Mouse (Mus musculus): Measurements from ENCODE around the gene Hal. TPM values are rescaled to one million over a fixed set of nuclear protein-coding genes. Genes with fewer than 3 reads are reported as not detected.

Gene Hal
- polyA plus RNA-seq, 1 experiment, result 0.18 TPM

- H3K4me3 ChIP-seq (ENCODE audit: extremely low read depth, insufficient read depth, insufficient read length), result no peak overlapping the region
- H3K36me3 ChIP-seq (ENCODE audit: control insufficient read depth, insufficient read depth, low read length), result no peaks in the 10 kb centered on the region
- 54% methylated on average over 1 of the region's 1 CpGs for WGBS
- no peaks in the 10 kb centered on the region for H3K27me3 ChIP-seq (ENCODE audit: control insufficient read depth, insufficient read depth, low read length)
- H3K4me1 ChIP-seq (ENCODE audit: control insufficient read depth, insufficient read depth, insufficient read length), result no peaks in the 10 kb centered on the region
- no peak overlapping the region for H3K27ac ChIP-seq (ENCODE audit: insufficient read depth, low read length)
- TF ChIP-seq CTCF (IDR thresholded peaks at IDR 0.05; ENCODE audit: extremely low read depth, insufficient read depth, insufficient read length, insufficient replicate concordance) (no peak), POLR2A (IDR thresholded peaks at IDR 0.05; ENCODE audit: low read depth, low read length) (no peak)
- no peak for DNase-seq (ENCODE audit: low read depth in 1 of 2, low spot score in 2 of 2)
Observed at GRCm38 (mm10) chr10:93515419-93515818, 26.9 kb downstream of the Hal start.

- Histone ChIP-seq H3K36me3 (ENCODE audit: control insufficient read depth, insufficient read depth, low read length) (no peaks in the 10 kb centered on the region), H3K4me1 (ENCODE audit: control insufficient read depth, insufficient read depth, insufficient read length) (no peaks in the 10 kb centered on the region), H3K27me3 (ENCODE audit: control insufficient read depth, insufficient read depth, low read length) (no peaks in the 10 kb centered on the region), H3K27ac (ENCODE audit: insufficient read depth, low read length) (no peak overlapping the region), H3K4me3 (ENCODE audit: extremely low read depth, insufficient read depth, insufficient read length) (no peak overlapping the region)
- WGBS, result 90% methylated on average over 12 of the region's 12 CpGs
- TF ChIP-seq POLR2A (IDR thresholded peaks at IDR 0.05; ENCODE audit: low read depth, low read length) (no peak), CTCF (IDR thresholded peaks at IDR 0.05; ENCODE audit: extremely low read depth, insufficient read depth, insufficient read length, insufficient replicate concordance) (no peak)
- DNase-seq (ENCODE audit: low read depth in 1 of 2, low spot score in 2 of 2), result no peak
Observed at GRCm38 (mm10) chr10:93515927-93516326, 27.4 kb downstream of the Hal start.

DNA sequence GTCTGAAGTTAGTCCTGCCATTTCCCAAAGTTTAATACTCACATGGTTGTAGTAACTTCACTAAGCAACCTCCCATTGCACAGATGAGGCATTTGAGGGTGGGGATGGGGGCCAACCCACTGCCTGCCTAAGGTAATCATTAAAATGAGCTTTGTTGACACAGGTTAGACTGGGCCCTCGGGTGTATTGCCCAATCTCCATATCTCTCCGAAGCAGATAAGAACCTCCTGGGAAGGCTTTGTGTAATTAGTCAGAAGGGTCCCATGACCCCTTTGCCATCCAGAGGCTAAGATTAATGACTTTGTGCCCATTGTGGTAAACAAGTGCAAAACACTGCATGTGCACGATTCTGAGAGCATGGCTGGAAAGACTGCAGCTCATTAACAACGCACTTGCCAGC is 29.2 kb downstream of the Hal start:
- Histone ChIP-seq H3K4me3 (ENCODE audit: extremely low read depth, insufficient read depth, insufficient read length) (no peak overlapping the region), H3K27me3 (ENCODE audit: control insufficient read depth, insufficient read depth, low read length) (no peaks in the 10 kb centered on the region), H3K36me3 (ENCODE audit: control insufficient read depth, insufficient read depth, low read length) (no peaks in the 10 kb centered on the region), H3K4me1 (ENCODE audit: control insufficient read depth, insufficient read depth, insufficient read length) (no peaks in the 10 kb centered on the region), H3K27ac (ENCODE audit: insufficient read depth, low read length) (no peak overlapping the region)
- 71% methylated on average over 4 of the region's 4 CpGs for WGBS
- no peak for TF ChIP-seq CTCF (IDR thresholded peaks at IDR 0.05; ENCODE audit: extremely low read depth, insufficient read depth, insufficient read length, insufficient replicate concordance)
- TF ChIP-seq POLR2A (IDR thresholded peaks at IDR 0.05; ENCODE audit: low read depth, low read length), result no peak
- no peak for DNase-seq (ENCODE audit: low read depth in 1 of 2, low spot score in 2 of 2)

DNA sequence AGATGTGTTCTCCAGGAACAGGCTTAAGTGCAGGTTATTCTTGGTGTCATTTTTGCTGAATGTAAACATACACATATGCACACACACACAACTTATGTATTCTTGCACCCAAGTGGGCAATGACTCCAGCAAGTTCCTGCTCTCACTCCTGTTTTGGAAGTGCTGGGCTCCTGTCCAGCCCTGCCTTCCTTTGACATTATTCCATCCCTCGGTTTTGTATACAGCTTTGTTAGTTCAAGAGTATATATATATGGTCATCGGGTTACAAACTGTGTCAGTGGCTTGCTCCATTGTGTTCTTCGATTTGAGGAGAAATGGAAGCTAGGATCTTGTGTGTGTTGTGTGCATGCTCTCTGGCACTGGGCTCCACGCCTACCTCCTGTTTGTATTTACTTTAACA is 29.6 kb downstream of the Hal start:
- no peaks in the 10 kb centered on the region for H3K27me3 ChIP-seq (ENCODE audit: control insufficient read depth, insufficient read depth, low read length)
- H3K27ac ChIP-seq (ENCODE audit: insufficient read depth, low read length), result no peak overlapping the region
- TF ChIP-seq CTCF (IDR thresholded peaks at IDR 0.05; ENCODE audit: extremely low read depth, insufficient read depth, insufficient read length, insufficient replicate concordance) (no peak), POLR2A (IDR thresholded peaks at IDR 0.05; ENCODE audit: low read depth, low read length) (no peak)
- no peak for DNase-seq (ENCODE audit: low read depth in 1 of 2, low spot score in 2 of 2)
- H3K4me3 ChIP-seq (ENCODE audit: extremely low read depth, insufficient read depth, insufficient read length), result no peak overlapping the region
- H3K36me3 ChIP-seq (ENCODE audit: control insufficient read depth, insufficient read depth, low read length), result no peaks in the 10 kb centered on the region
- H3K4me1 ChIP-seq (ENCODE audit: control insufficient read depth, insufficient read depth, insufficient read length), result no peaks in the 10 kb centered on the region
- WGBS, result 87% methylated on average over 4 of the region's 4 CpGs

DNA sequence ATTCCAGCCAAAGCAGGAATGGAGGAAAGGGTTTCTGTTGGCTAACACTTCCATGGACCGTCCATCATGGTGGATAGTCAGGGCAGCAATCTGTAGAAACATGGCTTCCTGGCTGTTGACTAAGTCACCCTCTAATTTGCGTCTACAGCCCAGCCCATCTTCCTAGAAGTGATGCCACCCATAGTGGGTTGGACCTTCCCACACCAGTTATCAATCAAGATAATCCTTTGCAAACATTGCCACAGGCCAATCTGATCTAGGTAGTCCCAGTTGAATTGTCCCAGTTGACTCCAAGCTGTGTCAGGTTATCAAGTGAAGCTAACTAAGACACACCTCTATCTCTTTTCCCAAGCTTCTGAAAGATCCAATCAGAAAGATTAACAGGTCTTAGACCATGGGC is 30.1 kb downstream of the Hal start:
- H3K4me1 ChIP-seq (ENCODE audit: control insufficient read depth, insufficient read depth, insufficient read length), result no peaks in the 10 kb centered on the region
- TF ChIP-seq CTCF (IDR thresholded peaks at IDR 0.05; ENCODE audit: extremely low read depth, insufficient read depth, insufficient read length, insufficient replicate concordance) (no peak), POLR2A (IDR thresholded peaks at IDR 0.05; ENCODE audit: low read depth, low read length) (no peak)
- H3K27me3 ChIP-seq (ENCODE audit: control insufficient read depth, insufficient read depth, low read length), result no peaks in the 10 kb centered on the region
- DNase-seq (ENCODE audit: low read depth in 1 of 2, low spot score in 2 of 2), result no peak
- H3K36me3 ChIP-seq (ENCODE audit: control insufficient read depth, insufficient read depth, low read length), result no peaks in the 10 kb centered on the region
- no peak overlapping the region for H3K27ac ChIP-seq (ENCODE audit: insufficient read depth, low read length)
- H3K4me3 ChIP-seq (ENCODE audit: extremely low read depth, insufficient read depth, insufficient read length), result no peak overlapping the region
- WGBS, result 91% methylated on average over 2 of the region's 2 CpGs

GRCm38 (mm10) chr10:93519159-93519558 is 30.6 kb downstream of the Hal start:
- no peak overlapping the region for H3K4me3 ChIP-seq (ENCODE audit: extremely low read depth, insufficient read depth, insufficient read length)
- 93% methylated on average over 8 of the region's 8 CpGs for WGBS
- no peak for DNase-seq (ENCODE audit: low read depth in 1 of 2, low spot score in 2 of 2)
- H3K27ac ChIP-seq (ENCODE audit: insufficient read depth, low read length), result no peak overlapping the region
- no peaks in the 10 kb centered on the region for H3K4me1 ChIP-seq (ENCODE audit: control insufficient read depth, insufficient read depth, insufficient read length)
- H3K36me3 ChIP-seq (ENCODE audit: control insufficient read depth, insufficient read depth, low read length), result no peaks in the 10 kb centered on the region
- no peaks in the 10 kb centered on the region for H3K27me3 ChIP-seq (ENCODE audit: control insufficient read depth, insufficient read depth, low read length)
- TF ChIP-seq POLR2A (IDR thresholded peaks at IDR 0.05; ENCODE audit: low read depth, low read length) (no peak), CTCF (IDR thresholded peaks at IDR 0.05; ENCODE audit: extremely low read depth, insufficient read depth, insufficient read length, insufficient replicate concordance) (no peak)

DNA sequence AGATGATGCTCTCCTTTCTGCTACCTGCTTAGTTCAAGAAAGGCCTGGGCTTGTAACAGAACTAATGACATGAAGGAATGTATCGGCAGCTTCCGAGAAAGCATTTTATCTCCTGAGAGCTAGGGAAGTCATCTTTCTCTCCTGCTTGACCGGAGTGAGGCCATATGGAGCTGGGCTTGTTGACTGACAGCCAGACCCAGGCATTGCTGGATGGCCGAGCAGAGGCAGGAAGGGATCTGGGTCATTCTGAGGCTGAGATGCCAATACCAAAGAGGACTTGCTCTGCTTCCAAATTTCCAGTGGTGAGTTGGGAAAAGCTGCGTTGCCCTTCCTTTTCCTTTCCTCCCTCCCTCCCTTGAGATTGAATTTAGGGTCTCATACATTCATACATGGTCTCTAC is 31.2 kb downstream of the Hal start:
- Histone ChIP-seq H3K27ac (ENCODE audit: insufficient read depth, low read length) (no peak overlapping the region), H3K27me3 (ENCODE audit: control insufficient read depth, insufficient read depth, low read length) (no peaks in the 10 kb centered on the region), H3K4me1 (ENCODE audit: control insufficient read depth, insufficient read depth, insufficient read length) (no peaks in the 10 kb centered on the region), H3K36me3 (ENCODE audit: control insufficient read depth, insufficient read depth, low read length) (no peaks in the 10 kb centered on the region), H3K4me3 (ENCODE audit: extremely low read depth, insufficient read depth, insufficient read length) (no peak overlapping the region)
- DNase-seq (ENCODE audit: low read depth in 1 of 2, low spot score in 2 of 2), result no peak
- TF ChIP-seq CTCF (IDR thresholded peaks at IDR 0.05; ENCODE audit: extremely low read depth, insufficient read depth, insufficient read length, insufficient replicate concordance) (no peak), POLR2A (IDR thresholded peaks at IDR 0.05; ENCODE audit: low read depth, low read length) (no peak)
- WGBS, result 87% methylated on average over 5 of the region's 5 CpGs

Data from spleen, adult 2 months (tissue).